Mouse (Mus musculus): Measurements from ENCODE around the gene Foxo6. TPM values are rescaled to one million over a fixed set of nuclear protein-coding genes. Genes with fewer than 3 reads are reported as not detected.

Foxo6 gene
- polyA plus RNA-seq, 1 experiment from 2014 or later: 0.29 TPM

DNA sequence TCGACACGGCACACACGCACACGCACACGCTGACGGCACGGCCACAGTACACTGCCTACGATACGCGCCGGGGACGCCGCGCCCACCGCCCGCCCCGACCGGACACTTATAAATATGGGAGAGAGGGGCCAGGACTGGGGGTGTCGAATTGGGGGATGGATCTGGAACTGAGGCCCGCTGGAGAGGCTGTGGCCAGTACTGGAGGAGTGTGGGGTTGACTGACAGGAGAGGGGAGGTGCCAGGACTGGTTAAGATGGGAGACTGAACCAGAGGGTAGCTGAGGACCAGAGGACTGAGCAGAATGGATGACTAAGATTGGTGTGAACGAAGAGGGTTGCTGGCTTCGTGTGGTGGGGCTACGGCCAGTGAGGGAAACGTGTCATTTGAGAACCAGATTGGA, 20.0 kb downstream of the Foxo6 start:
- Histone ChIP-seq H3K9me3 (no peaks in the 10 kb centered on the region), H3K27me3 (replicated peaks) (peaks cover 75% of the 10 kb centered on the region), H3K36me3 (no peaks in the 10 kb centered on the region), H3K4me2 (replicated peaks) (no peak overlapping the region), H3K4me1 (replicated peaks) (peaks cover 23% of the 10 kb centered on the region), H3K27ac (no peak overlapping the region), H3K4me3 (replicated peaks) (no peak overlapping the region), H3K9ac (no peak overlapping the region)
- 27% methylated on average over 24 of the region's 24 CpGs for WGBS
- no peak for ATAC-seq

DNA sequence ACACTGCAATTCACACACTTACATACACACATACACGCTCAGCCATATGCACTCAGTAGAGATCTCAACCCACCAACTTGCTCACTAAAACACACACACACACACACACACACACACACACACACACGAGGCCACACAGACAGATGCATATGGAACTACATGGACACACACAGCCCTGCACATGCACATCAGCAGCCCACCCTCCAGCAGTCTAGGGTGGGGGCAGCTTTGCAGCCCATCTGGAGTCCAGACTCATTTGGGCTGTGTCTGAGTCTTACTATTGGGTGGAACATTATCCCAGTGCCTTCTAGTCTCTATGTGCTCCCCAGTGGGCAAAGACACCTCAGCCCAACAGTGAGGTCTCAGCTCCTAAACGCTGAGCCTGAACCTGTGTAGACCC, 23.0 kb downstream of the Foxo6 start:
- H3K4me3 ChIP-seq (replicated peaks): no peak overlapping the region
- H3K27me3 ChIP-seq (replicated peaks): peaks cover 65% of the 10 kb centered on the region
- H3K9ac ChIP-seq: no peak overlapping the region
- H3K36me3 ChIP-seq: no peaks in the 10 kb centered on the region
- H3K4me1 ChIP-seq (replicated peaks): peaks cover 16% of the 10 kb centered on the region
- 51% methylated on average over 3 of the region's 3 CpGs for WGBS
- H3K27ac ChIP-seq: no peak overlapping the region
- no peak overlapping the region for H3K4me2 ChIP-seq (replicated peaks)
- H3K9me3 ChIP-seq: no peaks in the 10 kb centered on the region
- no peak for ATAC-seq

DNA sequence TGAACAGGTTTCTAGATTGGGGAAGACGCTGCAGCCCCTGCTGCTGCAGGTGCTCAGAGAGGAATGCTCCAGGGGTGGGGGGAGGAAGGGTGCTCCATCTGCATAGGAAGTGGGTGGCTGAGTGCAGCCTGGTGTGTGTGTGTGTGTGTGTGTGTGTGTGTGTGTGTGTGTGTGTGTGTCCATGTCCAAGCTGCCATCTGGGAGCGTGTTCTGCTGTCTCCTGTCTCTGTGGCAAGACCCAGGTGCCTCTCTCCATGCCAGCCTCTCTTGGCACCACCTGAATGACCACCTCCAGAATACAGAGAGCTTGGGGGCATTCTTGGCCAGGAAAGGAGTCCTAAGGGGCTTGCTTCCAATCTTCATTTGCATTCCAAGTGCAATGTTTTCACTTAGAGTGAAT, 24.4 kb downstream of the Foxo6 start:
- WGBS: 33% methylated on average over 2 of the region's 2 CpGs
- Histone ChIP-seq H3K9me3 (no peaks in the 10 kb centered on the region), H3K4me1 (replicated peaks) (peaks cover 3% of the 10 kb centered on the region), H3K4me2 (replicated peaks) (no peak overlapping the region), H3K9ac (no peak overlapping the region), H3K4me3 (replicated peaks) (no peak overlapping the region), H3K27ac (no peak overlapping the region), H3K27me3 (replicated peaks) (peaks cover 51% of the 10 kb centered on the region), H3K36me3 (no peaks in the 10 kb centered on the region)
- no peak for ATAC-seq

DNA sequence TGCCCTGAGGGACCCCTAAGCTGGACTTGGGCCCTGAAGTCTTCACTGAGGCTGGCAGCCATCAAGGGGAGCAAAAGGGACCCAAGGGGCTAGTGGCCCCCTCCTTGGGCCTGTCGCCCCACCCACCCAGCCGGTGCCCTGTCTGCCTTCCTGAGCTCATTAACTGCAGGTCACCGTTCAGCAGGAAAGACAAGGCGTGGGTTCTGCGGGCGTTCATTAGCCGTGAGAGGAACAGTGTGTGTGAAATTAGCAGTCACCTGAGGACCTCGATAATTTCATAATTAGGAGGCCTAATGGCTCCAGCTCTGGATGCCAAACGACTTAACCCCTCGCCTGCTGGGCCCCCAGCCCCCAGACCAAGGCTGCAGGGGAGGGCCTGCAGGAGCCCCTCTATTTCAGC, 24.9 kb downstream of the Foxo6 start:
- H3K4me2 ChIP-seq (replicated peaks): no peak overlapping the region
- H3K9ac ChIP-seq: no peak overlapping the region
- peaks cover 46% of the 10 kb centered on the region for H3K27me3 ChIP-seq (replicated peaks)
- no peaks in the 10 kb centered on the region for H3K36me3 ChIP-seq
- no peak for ATAC-seq
- 46% methylated on average over 10 of the region's 10 CpGs for WGBS
- H3K4me1 ChIP-seq (replicated peaks): no peaks in the 10 kb centered on the region
- H3K4me3 ChIP-seq (replicated peaks): no peak overlapping the region
- H3K27ac ChIP-seq: no peak overlapping the region
- no peaks in the 10 kb centered on the region for H3K9me3 ChIP-seq

DNA sequence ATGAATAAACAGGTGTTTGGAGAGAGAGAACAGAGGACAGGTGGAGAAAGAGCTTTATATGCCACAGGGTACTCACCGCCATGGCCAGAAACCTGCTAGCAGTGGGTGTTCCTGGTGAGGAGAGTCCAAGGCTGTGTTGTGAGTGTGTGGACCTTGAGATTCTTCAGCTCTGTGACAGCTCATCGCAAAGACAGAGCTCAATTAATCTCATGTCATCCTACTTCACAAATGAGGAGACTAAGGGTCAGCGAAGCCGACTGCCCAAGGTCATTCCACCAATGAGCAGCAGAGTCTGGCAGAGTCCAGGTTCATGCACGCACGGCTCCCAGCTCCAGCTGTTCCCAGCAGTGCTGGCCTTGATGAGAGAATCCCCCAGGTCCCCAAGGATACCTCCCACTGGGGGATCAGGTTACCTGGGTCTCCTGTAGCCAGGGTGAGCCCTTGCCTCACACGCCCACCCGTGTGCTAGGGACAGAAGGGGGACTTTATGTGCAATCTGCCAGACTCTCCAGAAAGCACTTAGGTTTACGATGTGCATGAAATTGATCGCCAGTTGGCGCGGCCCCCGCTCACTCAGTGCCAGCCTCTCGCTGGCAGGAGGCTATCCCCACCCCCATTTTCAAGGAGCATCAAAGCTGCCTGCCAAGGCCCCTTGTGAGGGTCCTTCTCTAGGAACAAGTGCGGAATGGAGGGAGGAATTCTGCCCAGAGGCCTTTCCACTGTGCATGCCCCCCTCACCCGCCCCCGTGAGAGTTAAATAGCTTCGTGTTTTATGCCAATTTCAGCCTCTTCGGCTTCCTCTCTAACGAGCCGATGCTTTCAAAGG, 27.6 kb downstream of the Foxo6 start:
- Histone ChIP-seq H3K9me3 (no peaks in the 10 kb centered on the region), H3K27ac (no peak overlapping the region), H3K4me1 (replicated peaks) (no peaks in the 10 kb centered on the region; the same call in 1 of the 2 replicates), H3K27me3 (replicated peaks) (peaks cover 27% of the 10 kb centered on the region), H3K4me2 (replicated peaks) (no peak overlapping the region), H3K4me3 (replicated peaks) (no peak overlapping the region), H3K9ac (no peak overlapping the region), H3K36me3 (no peaks in the 10 kb centered on the region)
- 41% methylated on average over 21 of the region's 21 CpGs for WGBS
- ATAC-seq: no peak

DNA sequence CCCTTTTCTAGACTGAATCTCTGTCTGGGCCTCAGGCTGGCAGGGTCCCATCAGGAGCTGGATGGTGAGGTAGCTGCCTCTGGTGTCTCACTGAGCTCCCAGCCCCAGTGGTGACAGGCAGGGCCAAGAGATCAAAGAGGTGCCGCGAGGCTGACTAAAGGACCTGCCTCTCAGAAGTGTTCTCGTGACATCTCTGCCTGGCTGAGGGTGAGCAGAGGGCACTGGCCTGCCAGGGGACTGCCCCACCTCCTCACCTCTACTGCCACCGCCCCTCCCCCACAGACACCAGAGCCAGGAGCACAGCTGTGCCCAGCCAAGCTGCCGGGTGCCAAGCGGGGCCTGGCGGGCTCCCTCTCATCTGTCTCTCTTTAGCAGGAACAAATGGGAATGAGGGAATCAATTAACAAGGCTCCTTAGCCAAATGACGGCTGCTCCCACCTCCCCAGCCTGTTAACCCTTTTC, 38.3 kb downstream of the Foxo6 start:
- H3K9me3 ChIP-seq: no peaks in the 10 kb centered on the region
- 21% methylated on average over 8 of the region's 8 CpGs for WGBS
- ATAC-seq: peak; percentile 47
- no peak overlapping the region for H3K4me3 ChIP-seq (replicated peaks)
- H3K4me1 ChIP-seq (replicated peaks): peaks cover 19% of the 10 kb centered on the region; the same call in 1 of the 2 replicates
- no peaks in the 10 kb centered on the region for H3K36me3 ChIP-seq
- no peak overlapping the region for H3K4me2 ChIP-seq (replicated peaks)
- no peak overlapping the region for H3K9ac ChIP-seq
- no peaks in the 10 kb centered on the region for H3K27me3 ChIP-seq (replicated peaks)
- H3K27ac ChIP-seq: no peak overlapping the region

DNA sequence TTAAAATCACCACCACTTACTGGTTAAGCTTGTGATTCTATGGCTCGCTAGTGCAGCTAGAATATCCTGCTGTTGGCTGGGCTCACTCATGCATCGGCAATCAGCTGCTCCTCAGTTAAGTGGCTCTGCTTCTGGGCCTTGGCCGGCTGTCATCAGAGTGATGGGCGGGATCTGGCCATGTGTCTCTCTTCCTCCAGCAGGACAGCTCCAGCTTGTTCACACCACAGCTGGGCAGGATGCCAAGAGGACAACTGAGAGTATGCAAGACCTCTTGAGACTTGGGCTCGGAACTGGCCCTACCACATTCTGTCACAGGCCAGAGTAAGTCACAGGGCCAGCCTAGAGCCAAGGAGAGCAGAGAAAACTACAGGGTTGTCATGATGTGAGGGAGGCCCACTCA, 39.7 kb downstream of the Foxo6 start:
- Histone ChIP-seq H3K36me3 (no peaks in the 10 kb centered on the region), H3K27ac (no peak overlapping the region), H3K4me1 (replicated peaks) (0 out of 2 replicates have a peak, but pooled peaks cover 13% of the 10 kb centered on the region), H3K4me3 (replicated peaks) (no peak overlapping the region), H3K9me3 (no peaks in the 10 kb centered on the region), H3K4me2 (replicated peaks) (no peak overlapping the region), H3K9ac (no peak overlapping the region), H3K27me3 (replicated peaks) (peaks cover 7% of the 10 kb centered on the region; the same call in 1 of the 2 replicates)
- ATAC-seq: peak; percentile 55
- 32% methylated on average over 5 of the region's 5 CpGs for WGBS

DNA sequence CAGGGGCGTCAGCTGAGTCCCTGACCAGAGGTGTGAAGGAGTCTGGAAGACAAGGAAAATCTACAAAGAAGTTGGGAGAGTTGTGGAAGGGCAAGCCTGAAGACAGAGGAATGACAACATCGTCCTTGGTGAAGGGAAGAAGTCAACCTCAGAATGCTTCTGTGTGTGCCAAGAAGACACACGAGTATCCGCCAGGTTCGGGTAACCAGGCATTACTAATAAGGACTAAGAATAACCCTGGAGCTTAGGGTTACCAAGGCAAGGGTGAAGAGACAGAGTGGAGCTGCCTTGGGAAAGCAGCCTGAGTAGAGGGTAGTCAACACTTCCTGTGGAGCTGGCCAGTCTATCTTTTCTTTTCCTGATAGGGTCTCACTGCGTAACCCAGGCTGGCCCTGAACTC, 41.1 kb downstream of the Foxo6 start:
- Histone ChIP-seq H3K27ac (no peak overlapping the region), H3K4me2 (replicated peaks) (no peak overlapping the region), H3K36me3 (no peaks in the 10 kb centered on the region), H3K4me3 (replicated peaks) (no peak overlapping the region), H3K4me1 (replicated peaks) (0 out of 2 replicates have a peak, but pooled peaks cover 9% of the 10 kb centered on the region), H3K9me3 (no peaks in the 10 kb centered on the region), H3K27me3 (replicated peaks) (peaks cover 7% of the 10 kb centered on the region; the same call in 1 of the 2 replicates), H3K9ac (no peak overlapping the region)
- no peak for ATAC-seq
- WGBS: 89% methylated on average over 6 of the region's 6 CpGs

DNA sequence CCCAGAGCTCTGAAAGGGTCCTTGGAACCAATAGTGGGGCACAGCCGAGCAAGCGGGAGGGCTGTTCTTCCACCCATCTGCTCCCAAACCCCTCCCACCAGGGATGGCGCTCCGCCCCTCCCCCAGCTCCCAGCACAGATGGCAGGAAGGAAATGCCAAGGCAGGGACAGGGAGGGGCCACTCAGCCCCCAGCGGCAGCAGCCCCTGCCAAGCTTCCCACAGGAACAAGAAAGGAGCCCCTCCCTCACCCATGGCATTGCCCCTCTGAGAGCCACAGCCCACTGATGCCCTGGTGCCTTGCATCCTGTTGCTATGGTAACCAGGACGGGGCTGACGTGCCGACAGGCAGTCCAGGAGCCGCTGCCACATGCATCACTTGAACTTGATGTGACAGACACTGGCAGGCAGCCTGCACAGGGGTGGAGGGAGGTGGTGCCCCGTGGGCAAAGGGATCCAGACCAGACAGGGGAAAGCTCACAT, 44.3 kb downstream of the Foxo6 start:
- Histone ChIP-seq H3K9ac (no peak overlapping the region), H3K9me3 (no peaks in the 10 kb centered on the region), H3K4me2 (replicated peaks) (no peak overlapping the region), H3K4me3 (replicated peaks) (no peak overlapping the region), H3K27me3 (replicated peaks) (peaks cover 11% of the 10 kb centered on the region; the same call in 1 of the 2 replicates), H3K4me1 (replicated peaks) (0 out of 2 replicates have a peak, but pooled peaks cover 2% of the 10 kb centered on the region), H3K27ac (no peak overlapping the region), H3K36me3 (no peaks in the 10 kb centered on the region)
- 4% methylated on average over 10 of the region's 10 CpGs for WGBS
- peak; percentile 44 for ATAC-seq

DNA sequence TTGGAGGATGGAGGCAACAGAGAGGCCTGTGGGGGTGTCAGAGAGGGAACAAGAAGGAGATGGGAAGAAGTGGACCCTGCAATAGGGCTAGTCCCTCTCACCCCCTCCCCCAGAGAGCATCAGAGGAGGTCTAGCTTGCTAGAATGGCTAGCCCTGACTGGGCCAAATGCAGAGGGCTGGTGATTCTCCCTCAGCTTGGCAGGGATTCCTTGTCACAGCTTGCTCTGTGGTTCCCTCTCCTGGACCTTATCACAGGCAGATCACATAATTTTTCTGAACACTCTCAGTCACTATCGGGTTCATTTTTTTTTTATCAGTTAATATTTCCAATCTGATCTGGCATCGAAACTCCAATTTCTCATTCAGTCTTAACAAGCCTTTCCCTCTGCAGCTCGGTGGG, 46.0 kb downstream of the Foxo6 start:
- no peak overlapping the region for H3K4me3 ChIP-seq (replicated peaks)
- peaks cover 11% of the 10 kb centered on the region; the same call in 1 of the 2 replicates for H3K27me3 ChIP-seq (replicated peaks)
- H3K9ac ChIP-seq: no peak overlapping the region
- 74% methylated on average over 3 of the region's 3 CpGs for WGBS
- H3K36me3 ChIP-seq: no peaks in the 10 kb centered on the region
- H3K27ac ChIP-seq: no peak overlapping the region
- no peak overlapping the region for H3K4me2 ChIP-seq (replicated peaks)
- H3K4me1 ChIP-seq (replicated peaks): no peaks in the 10 kb centered on the region
- no peak for ATAC-seq
- no peaks in the 10 kb centered on the region for H3K9me3 ChIP-seq

DNA sequence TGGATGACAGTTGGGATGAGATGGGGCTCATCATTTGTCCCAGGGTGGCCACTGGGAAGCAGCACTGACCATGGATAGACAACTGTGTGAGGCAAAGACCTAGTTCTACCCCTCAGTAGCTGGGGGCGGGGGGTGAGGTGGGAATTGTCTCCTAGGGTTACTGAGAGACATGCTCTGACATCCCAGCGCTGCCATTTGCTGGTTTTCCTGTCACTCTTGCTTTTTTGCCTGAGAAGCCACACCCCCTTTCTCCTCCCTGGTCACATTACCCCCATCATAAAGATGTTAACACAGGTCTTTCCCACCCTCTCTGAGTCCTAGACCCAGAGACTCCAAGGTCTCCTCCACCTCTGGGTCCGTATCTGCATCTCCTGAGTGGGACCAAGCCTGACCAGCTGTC, 47.7 kb downstream of the Foxo6 start:
- H3K9ac ChIP-seq: no peak overlapping the region
- no peaks in the 10 kb centered on the region for H3K9me3 ChIP-seq
- no peak overlapping the region for H3K27ac ChIP-seq
- peaks cover 11% of the 10 kb centered on the region; the same call in 1 of the 2 replicates for H3K27me3 ChIP-seq (replicated peaks)
- H3K4me3 ChIP-seq (replicated peaks): no peak overlapping the region
- H3K36me3 ChIP-seq: no peaks in the 10 kb centered on the region
- ATAC-seq: no peak
- 60% methylated on average over 3 of the region's 3 CpGs for WGBS
- H3K4me1 ChIP-seq (replicated peaks): no peaks in the 10 kb centered on the region
- H3K4me2 ChIP-seq (replicated peaks): no peak overlapping the region

DNA sequence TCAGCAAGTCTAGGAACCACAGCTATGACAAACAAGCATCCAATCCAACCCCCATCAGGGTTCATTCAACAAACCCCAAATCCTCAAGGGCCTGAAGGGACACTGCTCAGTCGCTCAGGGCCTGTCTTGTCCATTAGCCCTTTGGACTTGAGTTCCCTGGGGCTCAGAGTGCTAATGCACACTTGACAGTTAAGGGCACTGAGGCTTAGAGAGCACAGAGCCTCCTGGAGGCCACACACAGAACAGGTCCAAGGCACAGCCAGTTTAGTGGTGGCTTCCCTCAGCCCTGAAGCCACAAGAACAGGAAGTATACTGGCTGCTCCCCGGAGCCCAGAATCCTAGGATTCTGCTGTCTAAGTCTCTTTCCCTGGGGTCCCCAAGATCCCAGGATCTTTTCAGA, 53.9 kb downstream of the Foxo6 start:
- Histone ChIP-seq H3K27ac (no peak overlapping the region), H3K27me3 (replicated peaks) (0 out of 2 replicates have a peak, but pooled peaks cover 3% of the 10 kb centered on the region), H3K4me1 (replicated peaks) (0 out of 2 replicates have a peak, but pooled peaks cover 6% of the 10 kb centered on the region), H3K36me3 (no peaks in the 10 kb centered on the region), H3K4me2 (replicated peaks) (no peak overlapping the region), H3K9me3 (no peaks in the 10 kb centered on the region), H3K9ac (no peak overlapping the region), H3K4me3 (replicated peaks) (no peak overlapping the region)
- 68% methylated on average over 2 of the region's 2 CpGs for WGBS
- ATAC-seq: no peak

DNA sequence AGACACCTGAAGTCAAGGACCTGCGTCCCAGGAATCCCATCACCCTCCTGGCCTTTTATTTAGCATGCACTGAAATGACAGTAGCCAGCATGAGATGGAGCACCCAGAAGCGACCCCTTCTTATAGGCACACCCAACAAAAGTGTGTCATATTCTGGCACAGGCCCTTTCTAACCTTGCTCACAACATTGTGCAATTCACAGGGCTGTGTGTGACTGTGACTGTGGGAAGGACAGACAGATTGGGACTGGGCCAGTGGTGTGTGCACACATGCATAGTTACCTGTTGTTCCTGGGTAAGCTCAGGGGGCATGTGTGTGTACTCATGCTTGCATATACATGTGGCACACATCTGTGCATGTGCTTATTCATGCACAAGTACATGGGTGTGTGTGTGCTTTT, 54.6 kb downstream of the Foxo6 start:
- Histone ChIP-seq H3K4me1 (replicated peaks) (0 out of 2 replicates have a peak, but pooled peaks cover 6% of the 10 kb centered on the region), H3K4me3 (replicated peaks) (no peak overlapping the region), H3K36me3 (no peaks in the 10 kb centered on the region), H3K9ac (no peak overlapping the region), H3K4me2 (replicated peaks) (no peak overlapping the region), H3K9me3 (no peaks in the 10 kb centered on the region), H3K27ac (no peak overlapping the region), H3K27me3 (replicated peaks) (no peaks in the 10 kb centered on the region)
- ATAC-seq: no peak
- 86% methylated on average over 2 of the region's 2 CpGs for WGBS
